Mouse (Mus musculus) mature B cell (primary cell): ENCODE measurements around the gene Itgb1bp1.

Experiments
- in situ Hi-C: fragments of 300-500 bp; cut with MboI; formaldehyde crosslinking; loops from 2 replicates; pipeline ENCODE4 v1.14.3; 2019

Gene Itgb1bp1

GRCm38 (mm10) chr12:21244375-21244960 is 41.6 kb downstream of the Itgb1bp1 start:
- in situ Hi-C loops: no loop called here

GRCm38 (mm10) chr12:21241965-21242364 is 44.1 kb downstream of the Itgb1bp1 start:
- in situ Hi-C loops: no loop called here

GRCm38 (mm10) chr12:21234560-21234959 is 51.5 kb downstream of the Itgb1bp1 start:
- in situ Hi-C loops: no loop called here

GRCm38 (mm10) chr12:21233727-21234126 is 52.4 kb downstream of the Itgb1bp1 start:
- in situ Hi-C loops: no loop called here

- in situ Hi-C loops: no loop called here
These were observed 56.8 kb downstream of the Itgb1bp1 start for GRCm38 (mm10) chr12:21229076-21229918.

- in situ Hi-C loops: no loop called here
These were observed 57.4 kb downstream of the Itgb1bp1 start for GRCm38 (mm10) chr12:21228650-21229049.

GRCm38 (mm10) chr12:21227076-21227980 is 58.8 kb downstream of the Itgb1bp1 start:
- in situ Hi-C loops: no loop called here

GRCm38 (mm10) chr12:21226316-21226715 is 59.8 kb downstream of the Itgb1bp1 start:
- in situ Hi-C loops: no loop called here

- in situ Hi-C loops: no loop called here
These were observed 60.7 kb downstream of the Itgb1bp1 start for GRCm38 (mm10) chr12:21225358-21225757.

GRCm38 (mm10) chr12:21223923-21224322 is 62.2 kb downstream of the Itgb1bp1 start:
- in situ Hi-C loops: no loop called here

- in situ Hi-C loops: no loop called here
These were observed 65.5 kb downstream of the Itgb1bp1 start for GRCm38 (mm10) chr12:21220596-21220995.

GRCm38 (mm10) chr12:21217776-21218444 is 68.2 kb downstream of the Itgb1bp1 start:
- in situ Hi-C loops: no loop called here

- in situ Hi-C loops: no loop called here
These were observed 71.4 kb downstream of the Itgb1bp1 start for GRCm38 (mm10) chr12:21214551-21215165.

- in situ Hi-C loops: no loop called here
These were observed 73.2 kb downstream of the Itgb1bp1 start for GRCm38 (mm10) chr12:21212876-21213275.

- in situ Hi-C loops: no loop called here
These were observed 76.8 kb downstream of the Itgb1bp1 start for GRCm38 (mm10) chr12:21209273-21209672.

GRCm38 (mm10) chr12:21208172-21208795 is 77.8 kb downstream of the Itgb1bp1 start:
- in situ Hi-C loops: no loop called here

GRCm38 (mm10) chr12:21207422-21207821 is 78.7 kb downstream of the Itgb1bp1 start:
- in situ Hi-C loops: no loop called here

GRCm38 (mm10) chr12:21205799-21206198 is 80.3 kb downstream of the Itgb1bp1 start:
- in situ Hi-C loops: no loop called here

GRCm38 (mm10) chr12:21204701-21205312 is 81.3 kb downstream of the Itgb1bp1 start:
- in situ Hi-C loops: no loop called here
